Mouse (Mus musculus) lung, embryonic 16.5 days (tissue): Measurements from ENCODE around the gene Lgi1. TPM values are rescaled to one million over a fixed set of nuclear protein-coding genes. Genes with fewer than 3 reads are reported as not detected.

ENCODE experiments used
- ATAC-seq: fragments of 200-750 bp; cut with Nextera tagmentation; 2 replicates; pipeline ENCODE4 v1.8.0; 2017; ENCODE audit warnings: low read depth, mild to moderate bottlenecking, moderate library complexity
- H3K27ac ChIP-seq: fragments of 300-500 bp; sonication (generic); 2 replicates; pipeline ENCODE4 v1.5.1; 2014; ENCODE audit warnings: mild to moderate bottlenecking, control low read depth, low read length
- H3K27me3 ChIP-seq: fragments of 300-500 bp; sonication (generic); 2 replicates; pipeline ENCODE4 v1.6.1; 2014; ENCODE audit warnings: low read depth, low read length, mixed read lengths; ENCODE audit not compliant: control insufficient read depth, insufficient read depth
- H3K36me3 ChIP-seq: fragments of 300-500 bp; sonication (generic); 2 replicates; pipeline ENCODE4 v1.6.1; 2014; ENCODE audit warnings: low read length; ENCODE audit not compliant: control insufficient read depth, insufficient read depth
- H3K4me1 ChIP-seq: fragments of 300-500 bp; sonication (generic); replicated peaks from 2 replicates; pipeline ENCODE4 v1.6.1; 2014; ENCODE audit warnings: low read length, mixed read lengths; ENCODE audit not compliant: control insufficient read depth, insufficient read depth
- H3K4me2 ChIP-seq: fragments of 300-500 bp; sonication (generic); 2 replicates; pipeline ENCODE4 v1.6.1; 2014; ENCODE audit warnings: low read depth, low read length, control low read depth
- H3K4me3 ChIP-seq: fragments of 300-500 bp; sonication (generic); 2 replicates; pipeline ENCODE4 v1.5.1; 2014; ENCODE audit warnings: mild to moderate bottlenecking, low read length, control low read depth
- H3K9ac ChIP-seq: fragments of 300-500 bp; sonication (generic); 2 replicates; pipeline ENCODE4 v1.6.1; 2014; ENCODE audit warnings: low read length, control low read depth
- H3K9me3 ChIP-seq: fragments of 300-500 bp; sonication (generic); 2 replicates; pipeline ENCODE4 v1.6.1; 2016; ENCODE audit warnings: low read length; ENCODE audit not compliant: control insufficient read depth
- WGBS: fragments of 180-500 bp; shearing (Covaris S2); extraction: QIAGEN DNeasy Blood & Tissue Kit; methylation state at CpG from one replicate; pipeline ENCODE4 v1.1.7; 2014; 5-methylcytosine and 5-hydroxymethylcytosine counted together
- polyA plus RNA-seq: library from polyadenylated mRNA; unstranded; fragments of >200 nt; fragmentation: Nextera tagmentation; extraction: Ambion mirVana; gene quantifications from 2 replicates; pipeline ENCODE4 v1.2.1, GENCODE M21; 2015

Lgi1 gene
- polyA plus RNA-seq, 1 experiment from 2014 or later = 0.28 TPM

- Histone ChIP-seq H3K4me2 (no peak overlapping the region), H3K4me3 (no peak overlapping the region), H3K4me1 (no peaks in the 10 kb centered on the region), H3K9ac (no peak overlapping the region), H3K27ac (no peak overlapping the region), H3K27me3 (no peaks in the 10 kb centered on the region), H3K36me3 (no peaks in the 10 kb centered on the region), H3K9me3 (no peaks in the 10 kb centered on the region)
- ATAC-seq = no peak
- WGBS = 65% methylated on average over 5 of the region's 5 CpGs
Measured at GRCm38 (mm10) chr19:38236526-38236925, 27.8 kb upstream of the Lgi1 start.

- Histone ChIP-seq H3K36me3 (no peaks in the 10 kb centered on the region), H3K4me3 (no peak overlapping the region), H3K4me1 (no peaks in the 10 kb centered on the region), H3K9me3 (no peaks in the 10 kb centered on the region), H3K9ac (no peak overlapping the region), H3K4me2 (no peak overlapping the region), H3K27ac (no peak overlapping the region), H3K27me3 (no peaks in the 10 kb centered on the region)
- 31% methylated on average over 3 of the region's 3 CpGs for WGBS
- no peak for ATAC-seq
Measured at GRCm38 (mm10) chr19:38237834-38238212, 26.5 kb upstream of the Lgi1 start.

- H3K4me1 ChIP-seq = no peaks in the 10 kb centered on the region
- no peaks in the 10 kb centered on the region for H3K36me3 ChIP-seq
- no peak for ATAC-seq
- H3K9me3 ChIP-seq = no peaks in the 10 kb centered on the region
- no peak overlapping the region for H3K4me3 ChIP-seq
- no peak overlapping the region for H3K27ac ChIP-seq
- H3K9ac ChIP-seq = no peak overlapping the region
- 64% methylated on average over 12 of the region's 12 CpGs for WGBS
- no peak overlapping the region for H3K4me2 ChIP-seq
- no peaks in the 10 kb centered on the region for H3K27me3 ChIP-seq
Measured at GRCm38 (mm10) chr19:38238213-38238951, 26.0 kb upstream of the Lgi1 start.

- Histone ChIP-seq H3K27ac (no peak overlapping the region), H3K9me3 (no peaks in the 10 kb centered on the region), H3K4me3 (no peak overlapping the region), H3K27me3 (no peaks in the 10 kb centered on the region), H3K4me2 (no peak overlapping the region), H3K4me1 (no peaks in the 10 kb centered on the region), H3K9ac (no peak overlapping the region), H3K36me3 (no peaks in the 10 kb centered on the region)
- WGBS = 80% methylated on average over 8 of the region's 8 CpGs
- ATAC-seq = no peak
Measured at GRCm38 (mm10) chr19:38242314-38242852, 22.0 kb upstream of the Lgi1 start.

- Histone ChIP-seq H3K4me2 (no peak overlapping the region), H3K9ac (no peak overlapping the region), H3K4me3 (no peak overlapping the region), H3K27ac (no peak overlapping the region), H3K4me1 (no peaks in the 10 kb centered on the region), H3K27me3 (no peaks in the 10 kb centered on the region), H3K36me3 (no peaks in the 10 kb centered on the region), H3K9me3 (no peaks in the 10 kb centered on the region)
- 51% methylated on average over 8 of the region's 8 CpGs for WGBS
- ATAC-seq = no peak
Measured at GRCm38 (mm10) chr19:38244748-38245147, 19.6 kb upstream of the Lgi1 start.

- no peaks in the 10 kb centered on the region for H3K27me3 ChIP-seq
- no peak overlapping the region for H3K4me3 ChIP-seq
- no peak overlapping the region for H3K9ac ChIP-seq
- no peak for ATAC-seq
- no peak overlapping the region for H3K27ac ChIP-seq
- H3K36me3 ChIP-seq = no peaks in the 10 kb centered on the region
- no peaks in the 10 kb centered on the region for H3K4me1 ChIP-seq
- 51% methylated on average over 10 of the region's 10 CpGs for WGBS
- H3K4me2 ChIP-seq = no peak overlapping the region
- H3K9me3 ChIP-seq = no peaks in the 10 kb centered on the region
Measured at GRCm38 (mm10) chr19:38245361-38246176, 18.8 kb upstream of the Lgi1 start.

GRCm38 (mm10) chr19:38246177-38246622 is 18.1 kb upstream of the Lgi1 start:
- H3K9me3 ChIP-seq = no peaks in the 10 kb centered on the region
- no peak overlapping the region for H3K4me3 ChIP-seq
- H3K9ac ChIP-seq = no peak overlapping the region
- no peaks in the 10 kb centered on the region for H3K4me1 ChIP-seq
- ATAC-seq = no peak
- no peak overlapping the region for H3K4me2 ChIP-seq
- no peaks in the 10 kb centered on the region for H3K27me3 ChIP-seq
- H3K27ac ChIP-seq = no peak overlapping the region
- no peaks in the 10 kb centered on the region for H3K36me3 ChIP-seq
- WGBS = 77% methylated on average over 7 of the region's 7 CpGs

- 78% methylated on average over 8 of the region's 8 CpGs for WGBS
- Histone ChIP-seq H3K9ac (no peak overlapping the region), H3K27me3 (no peaks in the 10 kb centered on the region), H3K4me2 (no peak overlapping the region), H3K9me3 (no peaks in the 10 kb centered on the region), H3K36me3 (no peaks in the 10 kb centered on the region), H3K27ac (no peak overlapping the region), H3K4me3 (no peak overlapping the region), H3K4me1 (no peaks in the 10 kb centered on the region)
- ATAC-seq = no peak
Measured at GRCm38 (mm10) chr19:38249627-38250026, 14.7 kb upstream of the Lgi1 start.

- no peak overlapping the region for H3K9ac ChIP-seq
- 55% methylated on average over 6 of the region's 6 CpGs for WGBS
- H3K27ac ChIP-seq = no peak overlapping the region
- H3K4me2 ChIP-seq = no peak overlapping the region
- no peaks in the 10 kb centered on the region for H3K9me3 ChIP-seq
- no peaks in the 10 kb centered on the region for H3K36me3 ChIP-seq
- no peaks in the 10 kb centered on the region for H3K4me1 ChIP-seq
- no peak for ATAC-seq
- H3K27me3 ChIP-seq = no peaks in the 10 kb centered on the region
- no peak overlapping the region for H3K4me3 ChIP-seq
Measured at GRCm38 (mm10) chr19:38253796-38254195, 10.5 kb upstream of the Lgi1 start.
